Mouse (Mus musculus) liver, embryonic 15.5 days (tissue): ENCODE measurements at regions not wholly inside any gene's neighbourhood (a gene's known extent, or its start where the extent isn't known, plus 50 kb on each side); places are given as distances from the start of the nearest gene placed in this dataset.
A peak's percentile ranks its signal among the peaks of the same experiment; 100 is the strongest.

Experiments
- ATAC-seq: fragments of 200-750 bp; cut with Nextera tagmentation; 2 replicates; pipeline ENCODE4 v1.8.0; 2017; ENCODE audit warnings: moderate number of reproducible peaks, mild to moderate bottlenecking, moderate library complexity; ENCODE audit not compliant: insufficient read depth
- H3K27ac ChIP-seq: fragments of 300-500 bp; sonication (generic); replicated peaks from 2 replicates; pipeline ENCODE4 v1.5.1; 2015; ENCODE audit warnings: mild to moderate bottlenecking, inconsistent platforms
- H3K27me3 ChIP-seq: fragments of 300-500 bp; sonication (generic); 2 replicates; pipeline ENCODE4 v1.6.1; 2015; ENCODE audit warnings: mild to moderate bottlenecking, inconsistent platforms
- H3K36me3 ChIP-seq: fragments of 300-500 bp; sonication (generic); replicated peaks from 2 replicates; pipeline ENCODE4 v1.6.1; 2015; ENCODE audit warnings: moderate library complexity, mild to moderate bottlenecking, inconsistent platforms
- H3K4me1 ChIP-seq: fragments of 300-500 bp; sonication (generic); replicated peaks from 2 replicates; pipeline ENCODE4 v1.6.1; 2015; ENCODE audit warnings: inconsistent platforms
- H3K4me2 ChIP-seq: fragments of 300-500 bp; sonication (generic); 2 replicates; pipeline ENCODE4 v1.6.1; 2015; ENCODE audit warnings: moderate library complexity, mild to moderate bottlenecking, inconsistent platforms
- H3K4me3 ChIP-seq: fragments of 300-500 bp; sonication (generic); replicated peaks from 2 replicates; pipeline ENCODE4 v1.5.1; 2015; ENCODE audit warnings: mild to moderate bottlenecking, inconsistent platforms
- H3K9ac ChIP-seq: fragments of 300-500 bp; sonication (generic); 2 replicates; pipeline ENCODE4 v1.6.1; 2015; ENCODE audit warnings: moderate library complexity, mild to moderate bottlenecking, inconsistent platforms
- H3K9me3 ChIP-seq: fragments of 300-500 bp; sonication (generic); replicated peaks from 2 replicates; pipeline ENCODE4 v1.6.1; 2016; ENCODE audit warnings: inconsistent platforms
- WGBS: fragments of 180-500 bp; shearing (Covaris S2); methylation state at CpG from one replicate; pipeline ENCODE4 v1.1.7; 2015; ENCODE audit warnings: mixed read lengths; ENCODE audit not compliant: insufficient replicate concordance; 5-methylcytosine and 5-hydroxymethylcytosine counted together

DNA sequence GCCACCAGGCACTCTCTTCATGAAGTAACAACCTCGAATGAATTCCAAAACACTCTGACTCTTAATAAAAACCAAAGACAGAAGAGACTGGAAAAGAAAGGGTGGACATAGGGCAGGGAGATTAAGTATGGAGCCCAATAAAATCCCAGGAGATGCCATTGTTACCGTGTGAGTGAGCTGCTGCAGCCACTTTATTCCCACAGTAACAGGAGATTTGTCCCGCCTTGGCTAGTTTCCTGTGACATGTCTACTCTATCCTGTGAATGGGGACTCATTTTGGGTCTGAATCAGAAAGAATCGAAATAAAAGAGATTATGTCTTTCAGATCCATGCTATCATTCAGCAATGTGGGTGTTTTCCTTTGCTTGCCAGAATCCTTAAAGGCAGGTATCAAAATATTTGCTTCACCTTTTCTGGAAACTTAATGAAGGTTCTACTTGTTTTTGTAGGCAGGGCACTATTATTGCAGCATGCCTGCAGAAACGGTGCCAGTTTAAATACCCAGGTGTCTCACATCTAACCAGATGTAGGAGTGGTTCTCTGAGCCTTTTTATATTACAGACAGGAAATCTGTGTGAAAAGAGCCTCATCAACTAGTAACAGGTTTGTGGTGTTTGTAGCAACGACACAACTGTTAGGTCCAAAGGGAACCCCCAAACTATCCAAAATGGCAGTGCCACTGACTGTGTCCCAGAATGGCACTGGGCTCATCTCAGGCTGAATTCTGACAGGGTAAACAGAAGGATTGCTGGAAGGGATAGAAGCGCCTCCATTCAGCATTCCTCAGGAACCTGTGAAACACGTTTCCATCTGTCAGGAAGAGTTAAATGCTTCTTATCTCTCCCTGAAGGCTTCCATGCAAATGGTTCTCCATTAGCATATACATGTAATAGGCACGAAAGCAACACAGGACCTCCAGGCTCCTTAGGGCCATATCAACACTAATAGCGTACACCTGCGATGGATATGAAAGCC is 55.5 kb upstream of the Chd2 start:
- H3K9ac ChIP-seq, result no peak overlapping the region
- H3K9me3 ChIP-seq, result no peaks in the 10 kb centered on the region
- no peaks in the 10 kb centered on the region for H3K36me3 ChIP-seq
- peaks cover 79% of the 10 kb centered on the region for H3K4me1 ChIP-seq
- no peak for ATAC-seq
- no peaks in the 10 kb centered on the region for H3K27me3 ChIP-seq
- peak overlapping the region; percentile 82; the same call in 1 of the 2 replicates for H3K27ac ChIP-seq
- 0 out of 2 replicates have a peak overlapping the region, but pooled peaks have one; percentile 74 for H3K4me2 ChIP-seq
- WGBS, result 57% methylated on average over 11 of the region's 11 CpGs
- no peak overlapping the region for H3K4me3 ChIP-seq

DNA sequence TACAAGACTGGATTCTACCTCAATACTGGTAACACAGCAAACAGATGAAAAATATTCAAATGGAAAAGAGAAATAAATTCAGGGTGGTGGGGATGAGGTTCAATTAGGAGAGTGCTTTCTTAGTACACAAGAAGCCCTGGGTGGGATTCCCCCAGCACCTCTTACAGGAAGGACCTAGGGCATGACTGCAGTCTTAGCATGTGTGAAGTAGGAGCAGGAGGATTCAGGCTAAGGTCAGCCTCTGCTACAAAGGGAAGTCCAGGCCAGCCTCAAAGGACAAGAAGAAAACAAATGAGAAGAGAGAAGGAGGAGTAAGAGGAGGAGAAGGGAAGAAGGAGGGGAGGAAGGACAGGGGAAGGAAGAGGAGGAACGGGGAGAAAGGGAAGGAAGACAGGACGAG is 54.8 kb upstream of the Chd2 start:
- no peak for ATAC-seq
- no peaks in the 10 kb centered on the region for H3K27me3 ChIP-seq
- peaks cover 72% of the 10 kb centered on the region for H3K4me1 ChIP-seq
- H3K4me2 ChIP-seq, result peak overlapping the region; percentile 74; the same call in 1 of the 2 replicates
- H3K9me3 ChIP-seq, result no peaks in the 10 kb centered on the region
- H3K36me3 ChIP-seq, result no peaks in the 10 kb centered on the region
- H3K27ac ChIP-seq, result peak overlapping the region; percentile 82
- H3K4me3 ChIP-seq, result no peak overlapping the region
- WGBS, result 33% methylated on average over 2 of the region's 2 CpGs
- H3K9ac ChIP-seq, result no peak overlapping the region

GRCm38 (mm10) chr7:73595860-73596259 is 54.2 kb upstream of the Chd2 start:
- no peaks in the 10 kb centered on the region for H3K27me3 ChIP-seq
- H3K9ac ChIP-seq, result peak overlapping the region; percentile 50; the same call in 1 of the 2 replicates
- H3K4me1 ChIP-seq, result peaks cover 66% of the 10 kb centered on the region
- no peak for ATAC-seq
- peak overlapping the region; percentile 82 for H3K27ac ChIP-seq
- H3K4me3 ChIP-seq, result peak overlapping the region; percentile 54; the same call in 1 of the 2 replicates
- H3K36me3 ChIP-seq, result no peaks in the 10 kb centered on the region
- no peaks in the 10 kb centered on the region for H3K9me3 ChIP-seq
- 38% methylated on average over 9 of the region's 9 CpGs for WGBS
- H3K4me2 ChIP-seq, result peak overlapping the region; percentile 74

- Histone ChIP-seq H3K9me3 (no peaks in the 10 kb centered on the region), H3K27ac (peak overlapping the region; percentile 82), H3K9ac (peak overlapping the region; percentile 50), H3K4me2 (peak overlapping the region; percentile 74), H3K27me3 (no peaks in the 10 kb centered on the region), H3K36me3 (no peaks in the 10 kb centered on the region), H3K4me1 (peaks cover 60% of the 10 kb centered on the region), H3K4me3 (peak overlapping the region; percentile 54)
- WGBS, result 2% methylated on average over 23 of the region's 23 CpGs
- ATAC-seq, result peak; percentile 94
Observed at GRCm38 (mm10) chr7:73595140-73595825, 53.7 kb upstream of the Chd2 start.

DNA sequence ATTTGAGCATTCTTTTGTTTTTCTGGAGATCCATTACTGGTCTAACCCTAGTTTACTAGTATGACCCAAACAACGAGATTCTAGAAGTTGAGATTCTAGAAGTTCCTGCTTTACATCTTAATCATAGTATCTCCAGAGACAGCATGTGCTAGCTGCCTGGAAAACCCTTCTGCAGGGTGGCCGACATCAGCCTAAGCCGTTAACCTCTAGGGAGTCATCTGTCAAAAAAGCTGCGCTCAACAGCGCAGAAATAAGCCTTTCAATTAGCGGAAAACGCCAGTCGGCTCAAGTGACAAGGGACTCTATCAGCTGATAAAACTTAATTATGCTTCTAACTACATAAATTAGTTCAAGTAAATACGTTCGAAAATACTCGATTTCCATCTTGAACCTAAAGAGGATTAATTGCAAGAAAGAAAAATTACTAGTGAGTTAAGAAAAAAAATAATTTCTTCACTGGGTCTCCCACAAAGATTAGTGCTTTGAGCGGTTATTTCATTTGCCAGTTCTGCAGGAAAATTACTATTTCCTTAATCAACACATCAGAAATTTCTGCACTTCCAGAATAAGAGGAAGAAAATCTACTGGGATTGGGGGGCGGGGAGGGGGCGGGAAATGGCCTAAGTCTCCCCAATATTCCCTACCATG is 53.0 kb upstream of the Chd2 start:
- no peak for ATAC-seq
- Histone ChIP-seq H3K4me1 (peaks cover 54% of the 10 kb centered on the region), H3K9ac (peak overlapping the region; percentile 50), H3K4me2 (peak overlapping the region; percentile 74), H3K4me3 (peak overlapping the region; percentile 54), H3K27me3 (no peaks in the 10 kb centered on the region), H3K27ac (peak overlapping the region; percentile 82), H3K36me3 (no peaks in the 10 kb centered on the region), H3K9me3 (no peaks in the 10 kb centered on the region)
- under 1% methylated on average over 14 of the region's 14 CpGs for WGBS

- H3K9ac ChIP-seq, result 0 out of 2 replicates have a peak overlapping the region, but pooled peaks have one; percentile 27
- no peak overlapping the region for H3K4me3 ChIP-seq
- no peaks in the 10 kb centered on the region for H3K9me3 ChIP-seq
- 63% methylated on average over 17 of the region's 17 CpGs for WGBS
- peaks cover 56% of the 10 kb centered on the region for H3K4me1 ChIP-seq
- no peak for ATAC-seq
- H3K36me3 ChIP-seq, result no peaks in the 10 kb centered on the region
- H3K4me2 ChIP-seq, result peak overlapping the region; percentile 74
- peak overlapping the region; percentile 82 for H3K27ac ChIP-seq
- H3K27me3 ChIP-seq, result no peaks in the 10 kb centered on the region
Observed at GRCm38 (mm10) chr7:73593645-73594385, 52.2 kb upstream of the Chd2 start.

- Histone ChIP-seq H3K36me3 (no peaks in the 10 kb centered on the region), H3K9ac (no peak overlapping the region), H3K4me3 (no peak overlapping the region), H3K4me1 (peaks cover 55% of the 10 kb centered on the region), H3K27me3 (no peaks in the 10 kb centered on the region), H3K27ac (no peak overlapping the region), H3K9me3 (no peaks in the 10 kb centered on the region), H3K4me2 (no peak overlapping the region)
- no peak for ATAC-seq
- 81% methylated on average over 5 of the region's 5 CpGs for WGBS
Observed at GRCm38 (mm10) chr7:73592857-73593256, 51.2 kb upstream of the Chd2 start.
